Mouse (Mus musculus) left cerebral cortex, adult 11 months (tissue): ENCODE measurements around the gene Ckm.

Experiments used
- DNase-seq: peaks from one replicate; pipeline ENCODE4 v3.0.0; 2022; ENCODE audit warnings: low spot score

Ckm gene

DNA sequence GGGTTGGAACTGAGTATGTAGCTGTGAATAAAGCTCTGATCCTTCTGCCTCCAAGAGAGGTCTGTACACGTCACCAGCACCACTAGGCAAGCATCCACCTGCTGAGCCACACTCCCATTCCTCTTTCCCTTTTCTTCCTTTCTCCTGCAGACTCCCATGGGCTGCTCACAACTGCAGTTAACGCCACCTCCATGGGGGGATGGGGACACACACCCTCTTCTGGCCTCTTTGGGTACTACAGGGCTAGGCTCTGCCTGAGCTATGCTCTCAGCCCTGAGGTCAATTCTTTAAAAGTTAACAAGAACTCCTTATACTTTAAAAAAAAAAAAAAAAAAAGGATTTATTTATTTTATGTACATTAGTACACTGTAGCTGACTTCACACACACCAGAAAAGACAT lies 27.9 kb downstream of the Ckm start:
- no peak for DNase-seq

- DNase-seq, result no peak
Observed at GRCm38 (mm10) chr7:19436276-19436675, 31.7 kb downstream of the Ckm start.

DNA sequence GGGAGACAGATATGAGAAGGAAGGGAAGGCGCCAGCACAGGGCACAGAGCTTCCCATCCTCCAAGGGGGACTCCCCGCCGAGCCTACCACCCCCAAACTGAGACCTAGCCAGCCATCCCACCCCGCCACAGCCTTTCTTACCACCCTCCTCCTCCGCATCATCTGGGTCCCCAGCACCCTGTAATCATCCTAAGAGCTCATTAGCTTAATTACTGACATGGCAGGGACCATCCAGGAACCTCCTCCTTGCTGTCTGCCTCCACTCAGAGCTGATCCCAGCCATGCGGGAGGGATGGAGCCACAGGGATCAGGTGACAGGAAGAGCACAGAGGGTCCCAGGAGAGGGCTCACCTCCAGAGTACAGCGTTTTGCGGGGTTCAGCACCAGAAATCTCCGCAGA lies 32.5 kb downstream of the Ckm start:
- DNase-seq, result no peak

DNA sequence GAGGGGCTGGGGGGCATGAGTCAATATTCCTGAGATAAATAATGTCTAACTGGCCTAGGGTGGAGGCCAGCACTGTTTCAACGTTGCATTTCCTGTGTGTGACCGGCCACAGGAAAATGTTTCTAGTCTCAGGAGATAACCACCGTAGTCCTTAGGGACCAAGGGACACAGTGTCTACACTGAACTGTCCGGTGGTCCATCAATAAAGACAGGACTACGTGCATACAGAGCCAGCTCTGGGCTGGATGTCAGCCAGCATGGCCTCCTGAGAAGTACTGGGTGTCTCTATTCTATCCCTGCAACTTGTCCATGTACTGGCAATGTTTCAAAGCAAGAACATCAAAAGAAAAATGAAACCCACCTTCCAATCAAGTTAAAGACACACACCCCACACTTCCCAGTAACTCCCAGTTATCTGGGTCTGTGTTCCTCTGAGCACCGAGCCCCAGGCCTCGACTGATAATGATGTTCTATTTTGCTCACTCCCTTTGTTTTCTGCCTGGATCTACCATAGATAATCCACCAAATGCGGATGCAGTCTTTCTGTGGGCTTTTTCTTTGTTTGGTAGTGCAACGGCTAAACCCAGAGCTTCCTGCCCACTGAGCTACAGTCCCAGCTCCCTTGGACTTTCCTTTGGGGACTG lies 37.0 kb downstream of the Ckm start:
- no peak for DNase-seq

- peak; percentile 49 for DNase-seq
Observed at GRCm38 (mm10) chr7:19443344-19443743, 38.8 kb downstream of the Ckm start.

DNA sequence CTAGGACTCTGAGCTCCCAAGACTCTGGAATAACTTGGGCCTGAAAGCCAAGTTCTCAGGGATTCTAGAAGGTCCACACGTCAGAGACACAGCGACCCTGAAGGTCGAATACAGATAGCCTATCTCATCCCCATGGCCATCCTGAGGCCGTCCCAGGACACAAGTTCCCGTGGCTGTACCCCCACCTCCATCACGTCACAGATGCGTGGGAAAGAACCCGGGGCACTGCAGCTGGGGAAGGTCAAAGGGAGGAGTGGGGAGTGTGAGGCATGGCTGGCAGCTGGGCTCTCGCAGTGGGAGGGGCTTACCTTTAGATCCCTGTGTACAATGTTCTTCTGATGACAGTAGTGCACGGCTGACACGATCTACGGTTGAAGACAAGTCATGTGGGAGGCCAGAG lies 40.2 kb downstream of the Ckm start:
- DNase-seq, result no peak

- DNase-seq, result no peak
Observed at GRCm38 (mm10) chr7:19447689-19448088, 43.1 kb downstream of the Ckm start.

DNA sequence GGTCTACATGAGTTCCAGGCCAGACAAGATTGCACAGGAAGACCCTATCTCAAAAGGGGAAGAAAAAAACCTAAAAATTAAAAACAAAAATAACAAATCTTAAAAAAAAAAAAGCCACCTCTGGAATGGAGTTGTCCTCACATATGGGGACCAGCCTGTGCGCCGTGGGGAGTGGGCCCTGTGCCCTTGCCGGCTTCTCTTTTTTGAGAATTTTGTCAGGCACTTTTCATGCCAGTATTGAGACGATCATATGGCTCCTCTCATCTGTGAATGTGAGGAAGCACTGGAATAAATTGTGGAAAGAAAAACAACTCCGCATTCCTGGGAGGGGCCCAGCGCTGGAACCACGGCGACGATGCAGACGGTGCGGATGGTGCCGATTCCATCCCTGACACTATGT lies 44.6 kb downstream of the Ckm start:
- DNase-seq, result no peak

GRCm38 (mm10) chr7:19455186-19455585 lies 50.6 kb downstream of the Ckm start:
- DNase-seq, result no peak

GRCm38 (mm10) chr7:19455819-19456495 lies 51.4 kb downstream of the Ckm start:
- no peak for DNase-seq

- DNase-seq, result no peak
Observed at GRCm38 (mm10) chr7:19456628-19457027, 52.1 kb downstream of the Ckm start.

- DNase-seq, result no peak
Observed at GRCm38 (mm10) chr7:19457414-19458071, 53.0 kb downstream of the Ckm start.

GRCm38 (mm10) chr7:19458072-19458486 lies 53.5 kb downstream of the Ckm start:
- peak; percentile 36 for DNase-seq

DNA sequence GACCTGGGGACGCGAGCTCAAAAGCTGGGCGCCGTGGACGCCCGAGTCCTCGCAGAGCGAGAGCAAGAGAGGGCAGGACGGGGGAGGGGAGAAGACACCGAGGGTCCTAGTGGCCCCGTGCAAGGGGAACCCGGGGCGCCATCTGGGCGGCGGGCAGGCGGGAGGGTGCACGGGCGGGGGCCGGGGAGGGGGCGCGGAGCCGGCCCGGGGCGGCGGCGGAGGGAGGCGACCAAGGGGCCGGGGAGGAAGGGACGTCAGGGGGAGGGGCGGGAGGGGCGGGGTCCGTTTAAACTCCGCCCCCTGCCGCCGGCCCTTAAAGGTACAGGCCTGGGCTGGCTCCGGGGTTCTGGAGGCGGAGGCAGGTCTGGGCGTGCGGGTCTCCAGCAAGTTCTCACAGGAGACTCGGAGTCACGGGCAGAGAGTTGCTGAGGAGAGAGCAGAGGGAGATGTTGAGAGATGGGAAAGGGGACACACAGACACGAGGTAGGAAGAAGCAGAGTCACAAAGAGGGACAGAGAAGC lies 54.1 kb downstream of the Ckm start, which contains the start of gene Mark4:
TSS of gene Mark4 (minus strand) at position 231 of the 521 bp plus-strand sequence.
- DNase-seq, result peak; percentile 47

DNA sequence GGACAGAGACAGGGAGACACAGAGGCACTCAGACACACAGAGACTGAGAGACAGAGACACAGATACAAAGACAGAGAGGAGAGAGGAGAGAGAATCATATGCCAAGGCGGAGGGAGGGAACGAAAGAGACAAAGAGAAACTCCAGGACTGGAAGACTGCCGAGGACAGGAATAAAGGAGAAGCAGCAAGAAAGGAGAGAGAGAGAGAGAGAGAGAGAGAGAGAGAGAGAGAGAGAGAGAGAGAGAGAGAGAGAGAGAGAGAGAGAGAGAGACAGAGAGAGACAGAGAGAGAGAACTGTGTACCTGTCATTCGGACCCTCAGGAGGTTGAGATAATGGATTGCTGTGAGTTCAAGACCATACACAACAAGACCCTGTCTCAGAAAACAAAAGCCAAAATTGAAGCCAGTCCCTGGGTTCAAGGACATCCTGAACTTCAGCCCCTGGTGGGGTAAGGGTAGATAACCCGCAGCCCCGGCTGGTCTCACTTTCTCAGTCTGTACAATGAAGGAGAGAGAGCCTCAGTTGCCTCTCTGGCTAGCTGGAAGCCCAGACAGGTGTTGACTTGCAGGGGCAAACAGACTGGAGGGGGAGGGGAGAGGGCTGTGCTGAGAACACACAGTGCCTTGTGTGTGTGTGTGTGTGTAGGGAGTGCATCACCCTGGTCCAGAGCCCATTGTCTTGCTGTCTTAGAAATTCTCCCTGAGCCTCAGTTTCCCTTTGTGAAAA lies 54.7 kb downstream of the Ckm start:
- no peak for DNase-seq

- no peak for DNase-seq
Observed at GRCm38 (mm10) chr7:19460500-19460899, 55.9 kb downstream of the Ckm start.

GRCm38 (mm10) chr7:19461488-19461887 lies 56.9 kb downstream of the Ckm start:
- peak; percentile 56 for DNase-seq

DNA sequence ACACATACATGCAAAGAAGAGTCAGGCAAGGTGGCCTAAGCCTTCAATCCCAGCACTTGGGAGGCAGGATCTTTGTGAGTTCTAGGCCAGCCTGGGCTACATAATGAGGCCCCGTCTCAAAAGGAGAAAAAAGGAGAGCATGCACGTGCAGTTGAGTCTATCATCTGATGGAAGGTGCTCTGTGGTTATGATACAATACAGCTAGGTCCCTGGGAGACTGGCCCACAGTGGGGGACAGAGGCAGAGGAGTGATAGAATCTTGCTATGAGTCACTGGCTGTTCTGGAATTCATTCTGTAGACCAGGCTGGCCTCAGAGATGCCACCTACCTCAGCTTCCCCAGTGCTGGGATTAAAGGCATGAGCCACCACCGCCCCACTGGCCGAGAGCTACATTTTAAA lies 57.9 kb downstream of the Ckm start:
- no peak for DNase-seq

GRCm38 (mm10) chr7:19462884-19463381 lies 58.4 kb downstream of the Ckm start, which contains the start of gene Exoc3l2:
Gene Exoc3l2 (plus strand): TSS chr7:19463331.
- DNase-seq, result no peak

DNA sequence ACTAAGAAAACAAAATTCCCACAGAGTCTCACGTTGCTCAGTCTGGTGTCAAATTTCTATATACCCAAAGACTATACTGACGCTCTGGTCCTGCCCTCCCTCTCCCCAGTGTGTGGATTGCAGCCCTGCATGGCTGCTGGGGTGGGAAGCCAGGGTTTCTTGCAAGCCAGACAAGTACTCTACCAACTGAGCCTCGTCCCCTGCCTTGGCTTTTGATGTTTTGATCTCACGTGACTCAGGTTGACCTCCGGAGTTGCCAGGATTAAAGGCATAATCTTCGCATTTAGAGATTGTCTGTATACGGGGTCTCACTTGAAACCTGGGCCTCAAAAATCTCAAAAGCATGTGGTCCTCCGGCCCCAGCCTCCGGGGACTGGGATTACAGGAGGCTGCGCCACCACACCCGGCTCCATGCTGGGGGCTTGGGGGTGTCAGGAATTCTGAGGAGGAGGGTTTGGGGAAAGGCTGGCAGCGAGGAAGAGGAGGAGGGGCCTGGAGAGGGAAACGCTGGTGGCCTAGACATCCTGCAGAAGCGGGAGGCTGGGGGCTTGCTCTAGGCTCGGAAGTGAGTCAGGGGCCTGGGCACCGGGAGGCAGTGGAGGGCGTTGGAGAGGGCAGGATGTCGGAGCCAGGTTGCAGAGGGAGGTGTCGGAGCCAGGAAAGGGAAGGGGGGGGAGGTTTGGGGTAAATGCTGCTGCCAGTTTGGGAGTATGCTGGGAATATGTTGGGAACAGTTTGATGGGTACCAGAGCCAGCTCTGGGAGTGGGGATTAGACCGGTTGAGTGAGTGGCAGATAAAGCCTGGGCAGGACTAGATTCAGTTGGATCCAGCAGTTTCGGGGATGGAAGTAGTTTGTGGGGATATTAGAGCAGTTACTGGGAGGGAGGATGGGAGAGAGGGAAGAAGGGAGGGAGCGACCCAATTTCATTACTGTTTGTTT lies 60.1 kb downstream of the Ckm start:
- DNase-seq, result no peak

GRCm38 (mm10) chr7:19466602-19467145 lies 62.1 kb downstream of the Ckm start:
- no peak for DNase-seq
